Mouse (Mus musculus): ENCODE results near the gene Smg6.

Gene Smg6

GRCm38 (mm10) chr11:74929111-74929510, 3.5 kb downstream of the Smg6 start:
- no peak for DNase-seq

DNA sequence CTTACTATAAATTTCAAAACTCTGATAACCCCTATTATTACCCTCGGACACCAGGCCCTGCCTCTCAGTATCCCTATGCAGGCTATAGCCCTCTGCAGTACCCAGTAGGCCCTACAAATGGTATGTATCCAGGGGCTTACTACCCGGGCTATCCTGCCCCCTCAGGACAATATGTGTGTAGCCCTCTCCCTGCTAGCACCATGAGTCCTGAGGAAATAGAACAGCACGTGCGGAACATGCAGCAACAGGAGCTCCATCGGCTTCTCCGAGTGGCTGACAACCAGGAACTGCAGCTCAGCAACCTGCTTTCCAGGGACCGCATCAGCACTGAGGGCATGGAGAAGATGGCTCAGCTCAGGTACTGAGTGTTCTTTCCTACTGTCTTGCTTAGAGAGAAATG, 4.8 kb downstream of the Smg6 start:
- DNase-seq: no peak

GRCm38 (mm10) chr11:74946348-74946747, 20.7 kb downstream of the Smg6 start:
- DNase-seq: peak in 1 of 2 experiments; percentile 15

GRCm38 (mm10) chr11:74954901-74955300, 29.3 kb downstream of the Smg6 start:
- peak; percentile 34 to 45 for DNase-seq

DNA sequence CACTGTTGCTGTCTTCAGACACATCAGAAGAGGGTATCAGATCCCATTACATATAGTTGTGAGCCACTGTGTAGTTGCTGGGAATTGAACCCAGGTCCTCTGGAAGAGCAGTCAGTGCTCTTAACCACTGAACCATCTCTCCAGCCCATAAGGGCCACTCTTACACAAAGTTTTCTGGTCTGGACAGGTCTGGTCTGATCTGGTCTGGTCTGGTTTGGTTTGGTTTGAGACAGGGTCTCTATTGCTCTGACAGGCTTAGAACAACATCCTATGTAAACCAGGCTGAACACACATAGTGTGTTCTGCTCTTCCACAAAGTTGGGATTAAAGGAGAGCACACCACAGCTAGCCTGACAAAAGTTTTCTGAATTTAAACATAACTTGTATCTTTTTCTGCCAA, 30.4 kb downstream of the Smg6 start:
- no peak for DNase-seq

DNA sequence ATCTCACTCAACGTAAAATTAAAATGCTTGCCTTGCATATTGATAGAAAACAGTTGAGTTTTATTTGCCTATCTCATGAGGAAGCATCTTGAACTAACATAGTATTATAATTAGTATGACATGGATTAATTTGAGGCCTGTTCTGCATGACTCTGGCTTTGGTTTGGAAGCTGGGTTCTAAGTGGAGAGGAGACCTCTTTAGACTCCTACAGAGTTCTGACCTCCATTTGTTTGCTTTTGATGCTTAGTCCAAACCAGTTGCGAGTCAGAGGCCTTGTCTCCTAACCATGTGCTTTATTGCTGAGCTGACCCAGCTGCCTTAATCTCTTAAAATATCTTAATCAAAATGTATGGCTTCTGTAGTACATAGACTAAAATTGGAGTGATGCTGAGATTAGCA, 32.0 kb downstream of the Smg6 start:
- DNase-seq: no peak

DNA sequence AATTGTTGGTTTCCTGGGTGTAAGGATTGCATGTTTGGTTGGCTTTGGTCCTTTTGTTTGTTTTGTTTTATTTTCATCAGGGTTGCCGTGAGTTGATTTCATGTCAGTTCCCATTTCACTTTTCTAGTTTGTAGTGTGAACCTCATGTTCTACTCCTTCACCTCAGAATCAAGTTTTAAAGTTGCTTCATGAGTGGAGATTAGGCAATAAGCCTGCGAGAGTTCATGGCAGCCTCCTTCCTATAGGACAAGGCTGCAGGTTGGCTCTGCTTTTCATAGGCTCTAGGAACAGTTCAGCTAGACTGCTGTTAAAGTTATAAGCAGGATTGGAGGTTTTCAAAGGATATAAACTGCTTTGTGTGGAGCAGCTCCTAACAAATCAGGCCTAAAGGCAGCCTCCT, 33.9 kb downstream of the Smg6 start:
- no peak for DNase-seq

DNA sequence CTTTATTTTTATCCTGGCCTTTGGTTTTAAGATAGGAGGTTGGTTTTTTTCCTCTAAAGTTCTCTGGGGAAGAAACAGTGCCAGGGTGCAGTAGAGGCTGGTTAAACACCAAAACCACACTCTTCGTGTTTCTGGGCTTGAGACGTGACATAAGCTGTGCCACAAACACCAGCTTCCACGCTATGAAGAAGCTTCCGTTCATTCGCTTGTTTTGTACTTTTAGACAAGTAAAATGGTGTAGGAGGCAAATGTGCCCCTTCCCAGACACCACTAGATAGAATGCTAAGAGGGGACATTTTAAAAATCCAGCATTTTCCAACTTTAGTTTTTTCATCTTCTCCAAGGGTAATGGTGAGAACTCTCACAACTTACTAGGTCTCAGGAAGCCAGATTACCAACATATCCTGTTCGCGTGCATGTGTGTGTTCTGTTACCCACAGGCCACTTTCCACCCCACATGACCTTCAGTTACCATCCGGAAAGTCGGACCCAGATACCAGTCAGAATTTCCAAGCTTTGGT, 34.5 kb downstream of the Smg6 start:
- no peak for DNase-seq

DNA sequence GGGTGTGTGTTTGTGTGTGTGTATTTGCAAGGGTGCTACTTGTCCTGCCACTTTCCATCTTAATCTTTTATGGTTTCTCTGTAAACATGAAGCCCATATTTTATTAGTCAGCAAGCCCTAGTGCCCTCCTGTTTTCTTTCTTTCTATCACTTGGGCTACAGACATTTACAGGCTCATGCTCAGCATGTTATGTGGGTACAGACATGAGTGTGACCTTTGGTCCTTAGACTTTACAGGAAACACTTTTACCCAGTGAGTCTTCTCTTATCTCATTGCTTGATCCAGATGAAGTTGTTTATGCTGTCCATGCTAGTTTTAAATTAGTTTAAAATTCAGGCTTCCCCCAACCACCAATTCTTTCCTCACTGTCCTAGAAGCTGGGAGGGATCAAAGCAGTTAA, 36.3 kb downstream of the Smg6 start:
- DNase-seq: no peak

DNA sequence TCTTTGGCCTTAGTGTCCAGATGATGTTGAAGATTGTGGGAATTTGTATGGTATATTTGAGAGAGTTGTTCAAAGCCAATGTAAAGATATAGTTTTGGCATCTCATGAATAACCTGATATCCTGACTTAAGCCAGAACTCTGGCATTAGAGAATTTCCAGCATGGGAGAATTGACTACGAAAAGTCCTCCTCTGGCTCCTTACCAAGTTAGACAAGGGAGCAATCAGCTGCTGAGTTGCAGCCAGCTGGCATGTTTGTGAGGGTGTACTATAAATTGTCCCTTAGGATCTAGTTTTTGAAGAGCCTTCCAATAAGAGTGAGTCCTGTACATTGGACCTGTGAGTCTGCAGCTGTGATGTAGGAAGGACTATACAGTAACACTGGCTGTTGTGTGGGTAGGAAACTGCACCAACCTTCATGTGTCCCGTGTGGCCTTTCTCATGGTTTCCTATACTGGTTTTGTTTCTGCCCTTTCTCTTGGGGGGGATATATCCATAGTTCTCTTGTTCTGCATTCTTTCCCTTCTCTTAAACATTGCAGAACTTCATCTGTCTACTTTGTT, 37.3 kb downstream of the Smg6 start:
- DNase-seq: peak; percentile 9 to 37

DNA sequence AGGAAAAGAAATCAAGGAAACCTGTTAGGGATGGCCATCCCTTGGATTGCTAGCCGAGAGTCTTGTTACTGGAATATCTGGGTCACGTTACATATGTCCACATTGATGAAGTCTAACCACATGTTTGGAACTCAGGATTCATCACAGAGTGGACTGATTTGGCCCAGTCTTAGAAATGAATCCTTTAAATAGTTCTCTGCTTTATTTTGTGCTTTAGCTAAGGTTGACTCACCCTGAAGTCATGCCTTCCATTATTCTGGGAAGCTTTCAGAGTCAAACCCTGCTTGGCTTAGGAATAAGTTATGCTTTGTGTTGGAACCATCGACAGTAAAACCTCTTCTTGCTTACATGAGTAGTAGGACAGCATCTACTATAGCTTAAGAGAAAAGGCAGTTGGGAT, 39.9 kb downstream of the Smg6 start:
- no peak for DNase-seq

DNA sequence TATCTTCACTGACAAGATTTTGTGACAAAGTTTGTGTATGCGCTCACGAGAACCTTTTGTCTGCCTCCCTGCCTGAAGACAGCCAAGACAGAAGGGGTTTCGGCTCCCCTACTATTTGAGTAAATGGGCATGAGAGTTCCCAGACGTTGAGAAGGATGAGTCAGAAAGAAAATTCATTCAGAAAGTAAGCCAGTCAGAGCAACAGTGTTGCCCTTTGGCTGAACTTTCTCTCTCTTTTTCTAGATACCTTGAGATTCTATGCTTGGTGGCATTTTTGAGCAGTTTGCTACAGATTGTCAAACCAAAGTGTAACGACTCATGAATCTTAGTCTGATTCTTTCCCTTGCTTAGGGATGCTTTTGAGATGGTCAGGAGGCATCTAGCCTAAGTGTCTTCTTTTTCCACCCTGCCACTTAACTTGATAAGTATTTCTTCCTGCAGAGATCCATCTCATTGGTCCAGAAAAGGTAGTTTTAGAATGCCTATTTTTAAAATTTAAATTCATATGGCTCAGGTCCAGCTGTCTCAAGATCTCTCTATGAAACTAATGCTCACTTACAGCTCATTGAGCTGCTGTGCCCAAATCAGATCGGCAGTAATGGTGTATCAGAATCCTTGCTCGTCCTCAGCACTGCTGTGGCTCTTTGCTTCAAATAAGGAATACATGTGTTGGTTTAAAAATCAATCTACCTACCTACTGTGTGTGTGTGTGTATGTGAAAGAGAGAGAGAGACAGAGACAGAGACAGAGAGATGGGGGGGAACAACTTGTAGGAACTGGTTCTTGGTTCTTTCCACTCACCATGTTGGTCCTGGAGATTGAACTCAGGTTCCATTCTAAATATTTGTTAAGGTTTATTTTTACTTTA, 47.9 kb downstream of the Smg6 start:
- no peak for DNase-seq

DNA sequence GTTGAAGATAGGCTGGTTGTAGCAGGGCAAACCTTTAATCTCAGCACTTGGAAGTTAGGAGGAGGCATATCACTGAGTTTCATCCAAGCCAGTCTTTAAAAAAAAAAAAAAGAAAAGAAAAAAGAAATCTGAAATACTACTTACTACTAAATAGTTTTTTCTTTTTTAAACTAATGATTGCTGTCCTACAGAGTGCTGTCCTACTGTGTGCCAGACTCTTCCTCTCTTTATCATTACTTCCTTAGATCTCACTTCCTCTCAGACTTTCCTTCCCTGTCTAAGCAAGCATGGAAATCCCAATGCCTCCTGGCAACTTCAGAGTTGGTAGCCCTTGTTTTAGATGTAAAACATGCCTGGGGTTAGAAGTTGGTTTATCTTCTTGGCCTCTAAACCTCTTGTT, 49.0 kb downstream of the Smg6 start:
- no peak for DNase-seq

DNA sequence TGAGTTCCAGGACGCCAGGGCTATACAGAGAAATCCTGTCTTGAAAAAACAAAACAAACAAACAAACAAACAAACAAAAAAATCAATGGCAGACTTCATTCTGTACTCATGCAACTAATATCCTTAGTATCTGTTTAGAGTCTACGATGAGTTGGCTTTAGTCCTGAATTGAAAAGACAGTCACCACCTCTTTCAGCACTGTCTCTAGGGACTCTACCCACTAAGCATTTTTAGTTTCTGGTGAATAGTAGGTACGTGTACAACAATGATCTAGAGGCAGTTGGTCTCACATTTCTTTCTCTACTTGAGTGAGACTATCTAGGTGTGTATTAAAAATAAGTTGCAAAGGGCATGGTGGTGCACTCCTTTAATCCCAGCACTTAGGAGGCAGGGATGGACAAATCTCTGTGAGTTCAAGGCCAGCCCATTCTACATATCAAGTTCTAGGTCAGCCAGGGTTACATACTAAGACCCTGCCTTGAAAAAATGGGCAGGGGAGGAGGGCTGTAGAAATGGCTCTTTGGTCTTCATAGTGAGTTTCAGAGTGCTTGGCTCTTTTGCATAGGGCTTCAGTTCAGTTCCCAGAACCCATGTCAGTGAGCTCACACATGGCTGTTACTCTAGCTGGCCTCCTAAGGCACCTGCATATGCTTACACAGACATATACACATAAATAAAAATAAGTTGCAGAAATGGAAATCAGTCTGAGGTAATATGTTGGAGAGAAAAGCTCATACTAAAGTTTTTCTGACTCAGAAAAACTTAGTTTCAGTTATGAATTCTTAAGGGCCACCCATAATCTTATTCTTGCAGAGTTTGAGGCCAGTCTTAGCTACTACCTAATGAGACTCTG, 51.4 kb downstream of the Smg6 start:
- no peak for DNase-seq

GRCm38 (mm10) chr11:74981464-74981863, 55.8 kb downstream of the Smg6 start:
- peak; percentile 74 to 82 for DNase-seq

DNA sequence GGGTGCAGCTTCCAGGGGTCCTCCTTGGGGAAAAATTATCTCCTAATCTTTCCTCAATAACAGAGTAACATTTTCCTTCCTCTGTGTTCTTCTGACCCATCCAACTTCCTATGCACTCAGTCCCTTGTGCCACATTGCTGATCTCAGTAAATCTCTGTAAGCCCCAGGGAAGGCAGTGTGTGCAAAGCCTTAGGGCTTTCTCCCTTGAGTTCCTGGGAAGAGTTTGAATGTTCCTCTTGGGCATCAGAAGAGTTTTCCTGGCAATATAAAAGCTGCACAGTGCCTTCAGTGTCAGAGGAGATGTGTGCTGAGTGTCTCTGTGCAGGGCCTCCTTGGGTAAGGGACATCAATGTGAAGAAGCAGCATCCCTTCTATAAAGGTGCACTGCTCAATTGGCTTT, 56.6 kb downstream of the Smg6 start:
- DNase-seq: no peak

DNA sequence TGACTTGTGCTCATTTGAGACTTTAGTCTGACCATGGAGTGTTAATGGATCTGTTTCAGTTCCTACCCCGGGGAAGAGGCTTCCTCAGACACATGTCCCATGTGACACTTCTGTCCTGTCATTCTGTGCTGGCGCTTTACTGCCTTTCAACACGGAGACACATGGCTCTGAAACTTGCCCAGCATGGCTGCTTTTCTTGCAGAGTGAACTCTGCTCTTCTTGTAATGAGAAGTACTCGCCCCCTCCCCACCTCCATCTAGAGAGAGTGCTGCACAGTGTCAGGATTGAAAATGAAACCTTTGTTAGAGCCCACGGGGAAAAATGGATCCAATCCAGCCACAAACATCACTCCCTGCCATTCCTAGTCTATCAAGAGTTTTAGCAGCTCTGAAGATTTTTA, 62.5 kb downstream of the Smg6 start:
- DNase-seq: no peak

GRCm38 (mm10) chr11:74989047-74989446, 63.4 kb downstream of the Smg6 start:
- no peak for DNase-seq

GRCm38 (mm10) chr11:74990501-74990900, 64.9 kb downstream of the Smg6 start:
- no peak for DNase-seq

- DNase-seq: no peak
Observed at GRCm38 (mm10) chr11:74991290-74991689, 65.7 kb downstream of the Smg6 start.

DNA sequence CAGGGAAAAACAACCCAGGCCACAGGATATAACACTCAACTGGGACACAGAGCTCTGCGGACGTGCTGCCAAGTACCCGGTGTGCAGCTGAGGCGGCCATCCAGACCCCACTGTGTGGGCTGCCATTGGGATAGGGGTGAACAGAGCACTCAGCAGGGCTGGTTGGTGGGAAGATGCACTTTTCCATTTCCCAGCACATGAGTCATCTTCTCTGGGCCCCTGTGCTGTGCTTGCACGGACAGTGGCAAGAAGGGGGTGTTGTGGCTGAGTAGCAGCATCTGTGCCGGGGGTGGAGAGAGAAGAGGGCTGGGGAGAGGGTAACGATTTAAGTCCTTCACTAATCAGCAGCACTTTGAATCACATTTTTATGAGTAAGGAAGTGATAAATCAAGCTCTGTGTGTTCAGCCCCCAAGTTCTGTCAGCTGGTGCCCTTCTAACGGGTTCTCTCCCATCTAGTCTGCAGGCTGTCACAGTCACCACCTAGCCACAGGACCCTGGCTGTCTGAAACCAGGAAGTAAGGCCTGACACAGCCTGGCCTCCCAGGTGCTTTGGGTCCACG, 66.9 kb downstream of the Smg6 start:
- peak; percentile 26 to 30 for DNase-seq

GRCm38 (mm10) chr11:74994141-74994540, 68.5 kb downstream of the Smg6 start:
- no peak for DNase-seq

GRCm38 (mm10) chr11:74994856-74995255, 69.2 kb downstream of the Smg6 start:
- no peak for DNase-seq
